Mouse (Mus musculus): ENCODE results near the gene Gm10282. TPM values are rescaled to one million over a fixed set of nuclear protein-coding genes. Genes with fewer than 3 reads are reported as not detected.

Gm10282 gene
- total RNA-seq, 2 experiments from 2014 or later: 22.9 to 39.9 TPM

DNA sequence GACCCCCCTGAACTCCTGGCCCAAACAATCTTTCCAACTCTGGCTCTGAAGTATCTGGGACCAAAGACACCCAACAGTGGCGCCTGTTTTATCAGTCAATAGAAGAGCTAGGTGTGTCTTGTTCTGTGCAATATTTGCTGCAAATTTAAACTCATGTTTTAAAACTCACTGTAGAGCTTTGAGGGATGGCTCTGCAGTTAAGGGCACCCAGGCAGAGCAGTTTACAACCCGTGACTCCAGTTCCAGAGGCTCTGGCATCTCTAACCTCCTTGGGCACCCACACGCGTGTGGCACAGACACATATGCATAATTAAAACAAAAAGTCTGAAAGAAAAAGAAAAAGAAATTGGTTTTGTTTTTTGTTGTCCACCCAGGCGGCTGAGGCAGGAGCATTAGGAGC lies 3.6 kb downstream of the Gm10282 start:
- no peak for ATAC-seq (replicated peaks; ENCODE audit: low FRiP score, poor library complexity, severe bottlenecking)

DNA sequence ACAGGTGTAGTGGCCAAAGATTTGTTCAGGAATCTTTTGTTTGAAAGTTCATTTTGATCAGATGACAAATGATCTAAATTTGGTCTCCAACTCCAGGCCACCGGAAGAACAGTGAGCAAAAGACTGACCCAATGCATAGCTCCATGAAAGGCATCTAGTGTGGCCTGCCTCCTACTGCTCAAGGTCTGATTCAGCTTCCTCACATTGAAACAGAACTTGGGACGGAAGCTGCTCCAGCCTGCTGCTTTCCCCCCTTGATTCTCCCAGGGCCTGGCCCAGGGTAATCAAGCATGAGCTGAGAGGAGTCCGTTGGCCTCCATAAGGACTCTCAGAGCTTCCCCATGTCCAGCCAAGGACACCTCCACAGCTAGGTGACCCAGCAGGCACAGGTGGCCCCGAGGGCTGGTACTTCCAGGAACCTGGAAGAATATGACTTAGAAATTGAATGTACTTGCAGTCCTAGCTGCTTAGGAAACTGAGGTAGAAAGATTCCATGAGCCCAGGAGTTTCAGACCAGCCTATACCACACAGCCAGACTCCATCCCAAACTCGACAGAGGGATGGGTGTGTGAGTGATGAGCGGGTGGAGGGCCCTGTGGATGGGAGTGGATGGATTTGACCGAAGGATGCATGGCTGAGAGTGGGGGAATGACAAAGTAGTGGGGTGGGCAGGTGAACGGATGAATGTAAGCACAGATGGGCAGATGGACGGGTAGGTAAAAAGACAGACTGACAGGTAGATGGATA lies 4.2 kb downstream of the Gm10282 start:
- no peak for ATAC-seq (replicated peaks; ENCODE audit: low FRiP score, poor library complexity, severe bottlenecking)

DNA sequence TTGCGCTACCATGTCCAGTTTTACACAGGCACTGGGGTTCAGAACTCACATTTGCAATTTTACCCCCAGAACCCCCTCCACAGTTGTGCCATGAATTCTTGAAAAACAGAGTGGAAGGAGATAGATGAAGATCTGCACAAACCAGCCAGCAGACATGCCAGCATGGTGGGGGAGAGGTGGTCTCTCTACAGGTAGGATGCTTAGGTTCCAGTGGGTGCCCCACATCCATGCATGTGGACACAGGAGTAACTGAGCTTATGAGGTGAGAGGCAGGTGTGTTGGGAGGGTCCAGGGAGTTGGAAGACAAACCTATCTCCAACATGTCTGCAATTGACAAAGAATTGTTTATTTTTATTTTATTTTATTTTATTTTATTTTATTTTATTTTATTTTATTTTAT lies 6.1 kb downstream of the Gm10282 start:
- ATAC-seq (replicated peaks; ENCODE audit: low FRiP score, poor library complexity, severe bottlenecking): no peak

DNA sequence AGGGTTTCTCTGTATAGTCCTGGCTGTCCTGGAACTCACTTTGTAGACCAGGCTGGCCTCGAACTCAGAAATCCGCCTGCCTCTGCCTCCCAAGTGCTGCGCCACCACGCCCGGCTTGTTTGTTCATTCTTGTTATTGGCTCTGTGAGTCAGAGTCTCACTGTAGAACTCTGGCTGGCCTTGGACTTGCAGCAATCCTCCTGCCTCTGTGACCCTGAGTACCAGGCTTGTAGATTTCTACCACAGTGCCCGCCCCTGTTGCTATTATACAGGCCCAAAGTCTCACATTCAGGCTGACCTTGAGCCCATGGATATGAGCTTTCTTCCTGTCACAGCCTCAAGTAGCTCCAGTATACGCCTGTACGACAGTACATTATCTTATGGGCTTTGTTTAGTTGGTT lies 8.5 kb downstream of the Gm10282 start:
- no peak for ATAC-seq (replicated peaks; ENCODE audit: low FRiP score, poor library complexity, severe bottlenecking)

DNA sequence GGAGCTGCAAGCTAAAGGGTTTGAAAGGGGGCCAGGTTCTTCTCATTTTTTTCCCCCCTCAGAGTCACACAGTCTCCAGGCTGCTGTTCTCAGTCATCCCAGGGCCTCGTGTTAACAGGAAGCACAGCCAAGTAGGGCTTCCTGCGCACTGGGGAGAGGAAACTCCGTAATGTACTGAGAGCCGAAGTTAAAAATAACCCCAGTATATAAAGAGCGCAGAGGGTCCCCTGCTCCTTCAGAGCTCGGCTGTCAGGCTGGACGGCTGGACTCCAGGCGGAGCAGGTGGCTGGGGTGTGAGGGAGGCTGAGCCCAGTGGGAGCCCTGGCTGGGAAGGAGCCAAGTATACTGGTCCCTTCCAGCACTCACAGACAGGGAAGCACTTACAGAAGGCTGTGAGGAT lies 9.4 kb downstream of the Gm10282 start:
- ATAC-seq (replicated peaks; ENCODE audit: low FRiP score, poor library complexity, severe bottlenecking): no peak

DNA sequence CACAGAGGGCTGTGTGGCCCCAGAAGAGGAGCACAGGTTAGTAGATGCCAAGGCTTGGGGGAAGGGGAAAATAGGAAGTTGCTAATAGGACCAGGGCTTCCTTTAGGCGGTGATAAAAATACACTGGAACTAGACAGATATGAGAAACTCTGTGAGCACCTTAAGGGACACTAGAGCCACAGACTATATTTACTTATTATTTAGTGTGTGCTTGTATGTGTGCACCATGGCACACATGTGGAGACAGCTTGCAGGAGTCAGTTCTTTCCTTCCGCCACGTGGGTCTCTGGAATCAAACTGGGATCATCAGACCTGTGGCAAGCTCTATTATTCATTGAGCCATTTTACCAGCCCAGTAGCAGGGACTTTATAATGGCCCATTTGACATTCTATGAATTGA lies 9.9 kb downstream of the Gm10282 start:
- ATAC-seq (replicated peaks; ENCODE audit: low FRiP score, poor library complexity, severe bottlenecking): no peak

DNA sequence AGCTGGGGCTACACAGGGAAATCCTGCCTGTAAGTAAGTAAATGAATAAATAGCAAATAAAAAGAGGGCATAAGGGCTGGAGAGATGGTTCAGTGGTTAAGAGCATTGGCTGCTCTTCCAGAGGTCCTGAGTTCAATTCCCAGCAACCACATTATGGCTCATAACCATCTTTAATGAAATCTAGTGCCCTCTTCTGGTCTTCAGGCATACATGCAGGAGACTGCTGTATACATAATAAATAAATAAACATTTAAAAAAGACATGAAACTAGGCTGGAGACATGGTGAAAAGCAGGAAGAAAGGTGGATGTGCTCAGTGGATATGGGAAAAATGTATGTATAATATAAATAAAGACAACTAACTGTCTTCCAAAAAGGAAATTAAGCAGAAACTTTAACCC lies 11.8 kb downstream of the Gm10282 start:
- ATAC-seq (replicated peaks; ENCODE audit: low FRiP score, poor library complexity, severe bottlenecking): no peak

DNA sequence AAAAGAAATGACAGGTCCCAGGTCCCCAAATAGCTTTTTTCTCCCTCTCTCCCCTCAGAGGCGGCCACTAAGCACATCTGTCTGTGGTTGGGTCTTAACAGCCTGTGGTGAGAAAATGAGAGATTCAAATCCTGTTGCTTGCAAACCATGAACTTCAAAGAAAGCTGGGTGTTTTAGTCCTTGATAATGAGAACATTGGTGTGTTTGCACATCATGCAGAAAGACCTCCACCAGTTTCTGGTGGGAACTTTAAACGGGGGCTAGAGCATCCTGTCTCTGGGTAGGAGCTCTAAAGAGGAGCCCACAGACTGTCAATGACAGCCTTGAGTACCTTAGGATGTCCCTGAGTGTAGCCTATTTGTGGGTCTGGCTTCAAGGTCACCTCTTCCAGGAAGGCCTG lies 14.0 kb downstream of the Gm10282 start:
- no peak for ATAC-seq (replicated peaks; ENCODE audit: low FRiP score, poor library complexity, severe bottlenecking)

DNA sequence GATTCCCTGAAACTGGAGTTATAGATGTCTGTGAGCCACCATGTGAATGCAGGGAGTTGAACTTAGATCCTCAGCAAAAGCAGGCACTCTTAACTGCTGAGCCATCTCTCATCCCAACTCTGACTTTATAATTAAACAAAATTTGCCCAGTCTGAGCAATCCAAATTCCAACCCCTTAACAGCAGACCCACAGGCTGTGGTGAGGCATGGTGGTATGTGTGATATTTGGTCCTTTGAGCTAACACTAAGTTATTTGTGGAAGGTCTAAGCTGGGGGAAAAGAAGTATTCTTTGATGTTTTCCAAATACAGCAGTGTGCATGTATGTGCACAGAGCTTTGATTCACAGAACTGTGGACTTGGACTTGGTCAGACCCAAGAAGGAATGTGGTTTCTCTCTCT lies 16.0 kb downstream of the Gm10282 start:
- no peak for ATAC-seq (replicated peaks; ENCODE audit: low FRiP score, poor library complexity, severe bottlenecking)

DNA sequence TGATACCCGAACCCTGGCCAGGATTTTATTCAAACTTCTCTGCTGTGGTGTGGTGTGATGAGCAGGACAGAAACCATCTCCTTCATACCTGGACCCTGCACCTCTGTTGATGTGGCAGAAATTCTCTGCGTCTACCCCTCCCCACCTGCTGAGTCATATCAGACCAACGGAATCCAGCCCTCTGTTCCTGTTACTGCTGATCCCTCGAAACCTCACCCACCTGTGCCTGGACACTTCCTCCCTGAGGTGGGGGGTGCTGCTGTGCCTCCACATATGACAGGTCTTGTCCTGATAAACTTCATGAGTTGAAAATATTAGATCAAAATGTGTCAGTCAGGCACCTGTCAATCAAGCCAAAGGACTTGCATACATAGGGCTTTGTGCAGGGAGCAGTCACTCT lies 19.8 kb downstream of the Gm10282 start:
- ATAC-seq (replicated peaks; ENCODE audit: low FRiP score, poor library complexity, severe bottlenecking): no peak

DNA sequence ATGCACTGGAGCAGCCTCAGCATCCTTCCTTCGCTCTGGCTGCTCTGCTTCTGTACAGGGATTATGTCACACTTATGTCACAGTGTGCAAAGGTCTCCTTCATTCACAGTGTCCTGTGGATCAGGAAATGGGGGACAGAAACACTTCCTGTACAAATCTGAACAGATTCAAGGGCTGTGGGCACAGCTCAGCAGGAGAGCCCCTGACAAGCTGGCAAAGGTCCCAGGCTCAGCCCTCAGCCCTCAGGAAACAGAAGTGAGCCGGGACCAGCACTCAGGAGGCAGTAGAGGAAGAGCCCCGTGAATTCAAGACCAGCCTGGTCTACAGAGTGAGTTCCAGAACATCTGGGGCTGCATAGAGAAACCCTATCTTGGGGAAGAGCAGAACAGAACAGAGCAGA lies 23.4 kb downstream of the Gm10282 start:
- no peak for ATAC-seq (replicated peaks; ENCODE audit: low FRiP score, poor library complexity, severe bottlenecking)

DNA sequence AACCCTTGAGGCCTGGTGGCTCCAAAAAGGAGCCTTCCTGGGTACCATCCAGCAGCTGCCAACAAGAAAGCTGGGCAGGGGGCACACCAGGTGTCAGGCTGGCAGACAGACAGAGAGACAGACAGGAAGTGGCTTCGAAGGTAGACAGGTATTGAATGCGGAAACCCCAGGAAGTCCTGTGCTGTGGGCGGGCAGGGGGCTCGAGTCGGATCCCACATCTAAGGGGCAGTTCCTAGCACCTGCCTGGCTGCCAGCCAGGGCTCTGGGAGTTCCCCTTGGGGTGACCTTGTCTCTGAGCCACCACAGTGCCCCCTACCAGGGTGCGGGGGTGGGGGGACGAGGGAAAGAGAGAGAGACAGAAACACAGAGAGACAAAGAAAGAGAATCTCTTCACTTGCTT lies 25.9 kb downstream of the Gm10282 start:
- ATAC-seq (replicated peaks; ENCODE audit: low FRiP score, poor library complexity, severe bottlenecking): no peak

DNA sequence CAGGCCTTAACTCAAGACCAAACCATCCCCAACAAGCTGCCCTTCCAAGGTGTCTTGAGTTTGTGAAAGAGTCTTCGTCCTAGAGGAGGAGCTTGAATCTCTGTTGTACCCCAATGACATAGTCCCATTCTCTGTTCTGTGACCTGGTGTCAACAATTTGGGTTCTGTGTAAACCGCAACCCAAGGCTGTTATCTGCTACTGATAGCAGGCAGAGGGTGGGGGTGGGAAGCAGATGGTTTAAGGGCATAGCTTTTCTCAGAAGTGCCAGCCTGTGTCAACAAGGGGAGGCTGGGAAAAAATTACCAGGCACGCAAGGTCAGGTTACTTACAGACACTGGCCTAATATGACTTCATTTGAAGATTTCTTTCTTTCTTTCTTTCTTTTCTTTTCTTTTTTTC lies 27.8 kb downstream of the Gm10282 start:
- no peak for ATAC-seq (replicated peaks; ENCODE audit: low FRiP score, poor library complexity, severe bottlenecking)

DNA sequence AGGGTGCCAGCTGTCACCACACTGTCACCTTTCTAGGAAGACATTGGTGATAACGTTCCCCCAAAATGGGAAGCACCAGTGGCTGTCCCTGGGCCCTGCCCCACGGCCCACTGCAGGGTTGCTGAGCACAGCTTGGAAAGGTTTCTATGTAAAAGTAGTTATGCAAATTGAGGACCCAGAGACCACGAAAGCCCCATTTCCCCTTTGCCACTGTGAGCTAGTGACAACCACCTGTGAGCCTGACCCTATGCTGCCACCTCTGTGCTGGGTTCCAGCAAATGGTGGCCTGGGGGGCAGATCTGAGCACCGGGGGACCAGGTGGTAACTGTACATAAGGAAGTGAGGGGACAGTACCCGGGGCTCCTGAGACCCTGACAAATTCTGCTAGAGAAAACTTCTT lies 31.3 kb downstream of the Gm10282 start:
- no peak for ATAC-seq (replicated peaks; ENCODE audit: low FRiP score, poor library complexity, severe bottlenecking)

DNA sequence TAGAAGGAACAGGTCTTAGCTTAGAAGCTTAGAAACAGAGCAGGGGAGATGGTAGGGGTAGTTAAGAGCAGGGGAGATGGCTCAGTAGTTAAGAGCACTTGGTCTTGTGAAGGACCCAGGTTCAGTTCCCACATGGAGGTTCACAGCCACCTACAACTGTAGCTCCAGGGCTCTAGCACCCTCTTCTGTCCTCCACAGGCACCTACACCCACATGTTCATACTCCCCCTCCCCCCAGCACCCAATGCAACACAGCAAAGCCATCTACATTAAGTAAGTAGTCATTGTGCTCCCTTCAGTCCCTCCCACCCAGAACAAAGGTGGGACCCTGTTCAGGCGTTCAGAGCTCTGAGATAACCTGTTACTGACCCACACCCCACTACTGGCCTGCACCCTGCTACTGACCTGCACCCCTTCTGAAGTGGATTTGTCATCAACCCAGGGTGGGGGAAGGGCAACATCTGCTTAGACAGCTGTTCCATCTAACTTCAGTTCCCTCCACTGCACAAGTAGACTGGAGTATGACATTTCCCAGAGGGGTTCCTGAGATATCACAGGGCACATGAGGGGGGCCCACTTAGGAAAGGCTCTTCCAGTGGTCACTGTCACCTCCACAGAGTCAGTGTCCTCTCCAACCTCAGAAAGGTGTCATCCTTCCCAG lies 31.8 kb downstream of the Gm10282 start:
- ATAC-seq (replicated peaks; ENCODE audit: low FRiP score, poor library complexity, severe bottlenecking): no peak

DNA sequence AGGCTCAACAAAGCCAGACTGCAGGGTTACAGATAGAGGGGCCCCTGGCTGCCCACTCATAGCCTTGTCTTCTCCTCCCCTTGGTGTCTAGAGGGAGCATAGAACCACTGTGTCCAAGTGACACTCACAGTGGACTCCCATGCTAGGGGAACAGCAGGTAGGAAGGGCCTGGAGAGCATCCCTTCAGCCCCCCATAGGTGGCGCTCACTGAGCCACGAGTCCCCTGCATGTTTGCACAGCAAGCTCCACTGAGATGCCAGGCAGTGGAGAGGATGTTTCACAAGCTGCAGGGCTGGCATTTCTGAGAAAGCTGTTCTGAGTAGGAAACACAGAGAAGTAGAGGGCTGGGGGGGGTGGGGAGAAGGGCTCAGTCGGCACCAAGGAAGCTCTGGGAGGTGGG lies 32.7 kb downstream of the Gm10282 start:
- no peak; the same call in 1 of the 2 replicates for ATAC-seq (replicated peaks; ENCODE audit: low FRiP score, poor library complexity, severe bottlenecking)

DNA sequence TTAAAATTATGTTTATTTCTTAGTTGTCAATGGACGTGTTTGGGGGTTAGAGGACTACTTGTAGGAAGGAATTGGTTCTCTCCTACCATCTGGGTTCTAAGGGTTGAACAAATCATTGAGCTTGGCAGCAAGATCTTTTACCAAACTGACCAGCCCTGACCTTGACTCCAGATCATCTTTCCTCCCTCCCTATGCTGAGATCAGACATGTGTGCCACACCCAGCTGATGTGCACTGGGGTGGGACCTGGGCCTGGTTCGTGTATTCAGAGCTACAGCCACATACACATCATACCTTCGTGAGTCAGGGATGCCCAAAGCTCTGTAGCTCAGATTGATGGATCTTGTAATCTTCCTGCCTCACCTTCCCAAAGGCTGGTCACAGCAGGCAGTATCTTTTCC lies 33.4 kb downstream of the Gm10282 start:
- no peak for ATAC-seq (replicated peaks; ENCODE audit: low FRiP score, poor library complexity, severe bottlenecking)

DNA sequence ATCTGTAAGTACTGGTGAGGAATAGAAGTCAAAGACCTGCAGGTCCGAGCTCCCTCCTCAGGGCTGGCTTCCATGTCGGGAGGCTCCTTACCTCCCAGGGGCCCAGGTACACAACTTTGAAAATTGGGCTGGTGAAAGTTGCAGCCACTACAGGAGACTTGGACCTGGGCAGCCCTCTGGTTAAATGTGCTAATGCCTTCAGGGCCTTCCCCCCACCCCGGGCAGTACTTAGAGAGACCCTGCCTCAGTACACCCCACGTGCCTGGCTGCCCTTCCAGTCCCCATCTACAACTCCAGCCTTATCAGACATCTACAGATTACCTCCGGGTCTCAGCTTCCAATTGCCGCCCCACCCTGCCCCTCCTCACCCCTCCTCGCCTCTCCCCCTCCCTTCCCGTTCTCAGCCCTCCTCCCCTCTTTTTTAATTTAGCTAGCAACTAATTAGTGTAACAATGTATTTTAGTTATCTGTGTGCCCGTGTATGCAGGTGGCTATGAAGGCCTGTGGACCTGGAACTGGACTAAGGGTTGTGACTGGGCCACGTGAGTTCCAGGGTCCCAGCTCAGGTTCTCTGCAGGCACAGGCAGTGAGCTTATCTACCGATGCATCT lies 33.9 kb downstream of the Gm10282 start:
- no peak for ATAC-seq (replicated peaks; ENCODE audit: low FRiP score, poor library complexity, severe bottlenecking)

DNA sequence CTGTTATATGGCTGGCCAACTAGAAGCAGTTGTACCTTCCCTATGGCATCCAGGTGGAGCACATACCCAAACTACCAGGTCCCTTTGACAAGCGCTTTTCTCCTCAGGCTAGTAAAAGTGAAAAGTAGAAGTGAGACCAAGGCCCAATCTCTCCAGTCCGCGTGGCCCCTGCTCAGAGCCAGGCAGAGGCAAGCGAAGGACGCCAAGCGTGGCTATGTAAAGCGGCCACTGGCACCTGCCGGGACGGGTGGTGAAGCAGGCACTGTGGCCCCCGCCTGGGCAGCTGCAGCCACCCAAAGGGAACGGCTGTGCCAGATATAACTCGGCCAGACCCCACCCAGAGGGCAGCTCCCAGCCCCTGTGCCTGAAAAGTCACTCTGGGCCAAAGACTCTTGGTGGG lies 34.5 kb downstream of the Gm10282 start:
- ATAC-seq (replicated peaks; ENCODE audit: low FRiP score, poor library complexity, severe bottlenecking): no peak

DNA sequence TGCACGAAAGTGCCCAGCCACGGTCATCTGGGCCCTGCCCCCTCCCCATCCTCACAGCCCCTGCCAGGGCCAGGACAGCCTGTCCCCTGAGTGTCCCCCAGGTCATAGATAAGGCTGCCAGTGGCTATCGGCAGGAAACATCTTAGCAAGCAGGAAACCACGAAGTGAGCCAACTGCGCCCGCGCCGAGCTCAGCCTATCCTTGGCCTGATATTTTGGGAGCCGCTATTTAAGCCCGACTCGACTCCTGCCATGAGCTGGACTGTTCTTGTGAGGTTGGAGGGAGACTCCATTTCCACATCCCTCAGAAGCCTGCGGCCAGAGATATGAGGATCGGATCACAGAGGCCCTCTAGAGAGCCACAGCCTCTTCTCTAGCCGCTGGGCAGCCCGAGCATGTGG lies 36.7 kb downstream of the Gm10282 start:
- ATAC-seq (replicated peaks; ENCODE audit: low FRiP score, poor library complexity, severe bottlenecking): no peak

DNA sequence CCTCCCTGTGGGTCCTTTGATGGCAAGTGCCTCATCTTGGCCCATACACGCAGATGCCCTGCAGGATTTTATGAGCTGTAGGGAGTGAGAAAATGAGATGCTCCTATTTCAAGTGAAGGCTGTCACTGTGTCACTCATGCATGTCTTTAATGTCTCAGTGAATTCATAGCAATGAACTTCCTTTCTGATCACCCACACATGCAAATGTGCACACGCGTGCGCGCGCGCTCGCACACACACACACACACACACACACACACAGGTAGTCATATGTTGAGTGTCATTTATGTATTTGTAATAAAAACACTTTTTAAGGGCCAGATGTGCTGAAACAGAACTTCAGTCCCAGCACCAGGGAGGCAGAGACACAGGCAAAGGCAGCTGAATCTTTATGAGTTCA lies 38.0 kb downstream of the Gm10282 start:
- no peak for ATAC-seq (replicated peaks; ENCODE audit: low FRiP score, poor library complexity, severe bottlenecking)

Measured in erythroblast, adult 5-6 weeks (primary cell).